Mouse (Mus musculus) neural tube, embryonic 13.5 days (tissue): ENCODE measurements around the gene Sumo2. TPM values are rescaled to one million over a fixed set of nuclear protein-coding genes. Genes with fewer than 3 reads are reported as not detected.
A peak's percentile ranks its signal among the peaks of the same experiment; 100 is the strongest.

Experiments used
- ATAC-seq: fragments of 200-750 bp; cut with Nextera tagmentation; 2 replicates; pipeline ENCODE4 v1.8.0; 2017; ENCODE audit warnings: low read depth, mild to moderate bottlenecking, moderate TSS enrichment, moderate library complexity
- H3K27ac ChIP-seq: fragments of 300-500 bp; sonication (generic); replicated peaks from 2 replicates; pipeline ENCODE4 v1.5.1; 2015; ENCODE audit warnings: moderate library complexity, mild to moderate bottlenecking, inconsistent platforms
- H3K27me3 ChIP-seq: fragments of 300-500 bp; sonication (generic); 2 replicates; pipeline ENCODE4 v1.6.1; 2015; ENCODE audit warnings: mild to moderate bottlenecking, inconsistent platforms
- H3K36me3 ChIP-seq: fragments of 300-500 bp; sonication (generic); 2 replicates; pipeline ENCODE4 v1.6.1; 2015; ENCODE audit warnings: mild to moderate bottlenecking, inconsistent platforms
- H3K4me1 ChIP-seq: fragments of 300-500 bp; sonication (generic); replicated peaks from 2 replicates; pipeline ENCODE4 v1.6.1; 2015; ENCODE audit warnings: inconsistent platforms
- H3K4me2 ChIP-seq: fragments of 300-500 bp; sonication (generic); 2 replicates; pipeline ENCODE4 v1.6.1; 2015; ENCODE audit warnings: inconsistent platforms, mild to moderate bottlenecking, moderate library complexity
- H3K4me3 ChIP-seq: fragments of 300-500 bp; sonication (generic); 2 replicates; pipeline ENCODE4 v1.5.1; 2015; ENCODE audit warnings: mild to moderate bottlenecking, inconsistent platforms
- H3K9ac ChIP-seq: fragments of 300-500 bp; sonication (generic); 2 replicates; pipeline ENCODE4 v1.6.1; 2015; ENCODE audit warnings: moderate library complexity, mild to moderate bottlenecking, inconsistent platforms
- H3K9me3 ChIP-seq: fragments of 300-500 bp; sonication (generic); 2 replicates; pipeline ENCODE4 v1.6.1; 2016; ENCODE audit warnings: inconsistent platforms
- WGBS: fragments of 180-500 bp; shearing (Covaris S2); methylation state at CpG from one replicate; pipeline ENCODE4 v1.1.7; 2015; 5-methylcytosine and 5-hydroxymethylcytosine counted together
- polyA plus RNA-seq: library from polyadenylated mRNA; unstranded; fragments of >200 nt; fragmentation: Nextera tagmentation; extraction: Ambion mirVana; gene quantifications from 2 replicates; pipeline ENCODE4 v1.2.1, GENCODE M21; 2015

The Sumo2 gene
- polyA plus RNA-seq, result 1,158 and 1,175 TPM in 2 replicates

GRCm38 (mm10) chr11:115536038-115536681 lies at the start of gene Sumo2:
TSS of gene Sumo2 (minus strand) at chr11:115536276.
- Histone ChIP-seq H3K9ac (peak within 1 kb of the TSS; percentile 94), H3K27me3 (no peaks in the 10 kb centered on the region), H3K27ac (peak within 1 kb of the TSS; percentile 99), H3K4me2 (peak within 1 kb of the TSS; percentile 73), H3K4me1 (peaks cover 21% of the 10 kb centered on the region), H3K4me3 (peak within 1 kb of the TSS; percentile 91), H3K36me3 (peaks cover 31% of the 10 kb centered on the region), H3K9me3 (no peaks in the 10 kb centered on the region)
- WGBS, result under 1% methylated on average over 55 of the region's 70 CpGs
- peak; percentile 91 for ATAC-seq

- Histone ChIP-seq H3K9me3 (no peaks in the 10 kb centered on the region), H3K27ac (no peak overlapping the region), H3K4me3 (no peak overlapping the region), H3K36me3 (peaks cover 96% of the 10 kb centered on the region), H3K9ac (no peak overlapping the region), H3K4me1 (no peaks in the 10 kb centered on the region), H3K27me3 (no peaks in the 10 kb centered on the region), H3K4me2 (no peak overlapping the region)
- ATAC-seq, result no peak
- WGBS, result 91% methylated on average over 7 of the region's 7 CpGs
These were observed 49.6 kb upstream of the Sumo2 start for GRCm38 (mm10) chr11:115585573-115586100.

GRCm38 (mm10) chr11:115584376-115585073 lies 48.4 kb upstream of the Sumo2 start:
- Histone ChIP-seq H3K27me3 (no peaks in the 10 kb centered on the region), H3K36me3 (peaks cover 93% of the 10 kb centered on the region), H3K4me3 (no peak overlapping the region), H3K4me1 (no peaks in the 10 kb centered on the region), H3K4me2 (no peak overlapping the region), H3K9me3 (no peaks in the 10 kb centered on the region), H3K9ac (no peak overlapping the region), H3K27ac (no peak overlapping the region)
- no peak for ATAC-seq
- WGBS, result 86% methylated on average over 10 of the region's 10 CpGs

GRCm38 (mm10) chr11:115582913-115583606 lies 47.0 kb upstream of the Sumo2 start:
- Histone ChIP-seq H3K27me3 (no peaks in the 10 kb centered on the region), H3K27ac (0 out of 2 replicates have a peak overlapping the region, but pooled peaks have one; percentile 13), H3K9ac (no peak overlapping the region), H3K4me1 (no peaks in the 10 kb centered on the region), H3K9me3 (no peaks in the 10 kb centered on the region), H3K4me2 (no peak overlapping the region), H3K36me3 (peaks cover 96% of the 10 kb centered on the region), H3K4me3 (no peak overlapping the region)
- ATAC-seq, result no peak
- WGBS, result 81% methylated on average over 10 of the region's 10 CpGs

- ATAC-seq, result no peak
- Histone ChIP-seq H3K4me2 (no peak overlapping the region), H3K36me3 (peaks cover 72% of the 10 kb centered on the region), H3K27me3 (no peaks in the 10 kb centered on the region), H3K27ac (no peak overlapping the region), H3K4me1 (no peaks in the 10 kb centered on the region), H3K9ac (no peak overlapping the region), H3K4me3 (no peak overlapping the region), H3K9me3 (no peaks in the 10 kb centered on the region)
These were observed 43.0 kb upstream of the Sumo2 start for GRCm38 (mm10) chr11:115579080-115579479.

- H3K27ac ChIP-seq, result no peak overlapping the region
- no peak for ATAC-seq
- H3K9ac ChIP-seq, result peak overlapping the region; percentile 81
- peaks cover 15% of the 10 kb centered on the region for H3K4me1 ChIP-seq
- peak overlapping the region; percentile 85 for H3K4me3 ChIP-seq
- 25% methylated on average over 7 of the region's 7 CpGs for WGBS
- H3K27me3 ChIP-seq, result no peaks in the 10 kb centered on the region
- peak overlapping the region; percentile 95 for H3K4me2 ChIP-seq
- peaks cover 38% of the 10 kb centered on the region for H3K36me3 ChIP-seq
- no peaks in the 10 kb centered on the region for H3K9me3 ChIP-seq
These were observed 28.9 kb upstream of the Sumo2 start for GRCm38 (mm10) chr11:115564961-115565360.

GRCm38 (mm10) chr11:115564064-115564809 lies 28.2 kb upstream of the Sumo2 start, which contains the start of gene Nup85:
TSS of gene Nup85 (plus strand) at chr11:115564434.
- peaks cover 15% of the 10 kb centered on the region for H3K4me1 ChIP-seq
- under 1% methylated on average over 42 of the region's 42 CpGs for WGBS

GRCm38 (mm10) chr11:115563406-115563805 lies 27.3 kb upstream of the Sumo2 start:
- Histone ChIP-seq H3K4me2 (peak overlapping the region; percentile 95), H3K36me3 (peaks cover 23% of the 10 kb centered on the region), H3K4me3 (peak overlapping the region; percentile 85), H3K27me3 (no peaks in the 10 kb centered on the region), H3K9ac (peak overlapping the region; percentile 81), H3K27ac (peak overlapping the region; percentile 82; the same call in 1 of the 2 replicates), H3K4me1 (peaks cover 15% of the 10 kb centered on the region), H3K9me3 (no peaks in the 10 kb centered on the region)
- WGBS, result 49% methylated on average over 4 of the region's 4 CpGs
- no peak for ATAC-seq

More at GRCm38 (mm10) chr11:115564064-115564809, 28.2 kb upstream of the Sumo2 start, which contains the start of gene Nup85:
- Histone ChIP-seq H3K9ac (peak within 1 kb of the TSS; percentile 81), H3K4me2 (peak within 1 kb of the TSS; percentile 95), H3K27ac (peak within 1 kb of the TSS; percentile 82), H3K9me3 (no peaks in the 10 kb centered on the region), H3K27me3 (no peaks in the 10 kb centered on the region), H3K4me3 (peak within 1 kb of the TSS; percentile 85), H3K36me3 (peaks cover 31% of the 10 kb centered on the region)
- peak; percentile 94 for ATAC-seq

GRCm38 (mm10) chr11:115555717-115556116 lies 19.6 kb upstream of the Sumo2 start:
- no peak for ATAC-seq

GRCm38 (mm10) chr11:115552783-115553182 lies 16.7 kb upstream of the Sumo2 start:
- H3K4me1 ChIP-seq, result no peaks in the 10 kb centered on the region
- no peak for ATAC-seq
- H3K9me3 ChIP-seq, result no peaks in the 10 kb centered on the region
- no peak overlapping the region for H3K27ac ChIP-seq
- H3K4me2 ChIP-seq, result no peak overlapping the region
- no peak overlapping the region for H3K9ac ChIP-seq
- H3K4me3 ChIP-seq, result no peak overlapping the region
- 58% methylated on average over 4 of the region's 4 CpGs for WGBS
- 0 out of 2 replicates have a peak, but pooled peaks cover 3% of the 10 kb centered on the region for H3K27me3 ChIP-seq
- no peaks in the 10 kb centered on the region for H3K36me3 ChIP-seq

More at GRCm38 (mm10) chr11:115555717-115556116, 19.6 kb upstream of the Sumo2 start:
- H3K4me2 ChIP-seq, result no peak overlapping the region
- H3K9ac ChIP-seq, result no peak overlapping the region
- 0 out of 2 replicates have a peak, but pooled peaks cover 3% of the 10 kb centered on the region for H3K27me3 ChIP-seq
- H3K4me1 ChIP-seq, result no peaks in the 10 kb centered on the region
- no peak overlapping the region for H3K27ac ChIP-seq
- no peak overlapping the region for H3K4me3 ChIP-seq
- 80% methylated on average over 17 of the region's 17 CpGs for WGBS
- no peaks in the 10 kb centered on the region for H3K36me3 ChIP-seq
- no peaks in the 10 kb centered on the region for H3K9me3 ChIP-seq

GRCm38 (mm10) chr11:115543571-115543970 lies 7.5 kb upstream of the Sumo2 start:
- no peak for ATAC-seq
- Histone ChIP-seq H3K9ac (no peak overlapping the region), H3K36me3 (no peaks in the 10 kb centered on the region), H3K27me3 (peaks cover 12% of the 10 kb centered on the region; the same call in 1 of the 2 replicates), H3K4me3 (no peak overlapping the region), H3K27ac (no peak overlapping the region), H3K4me2 (no peak overlapping the region), H3K4me1 (no peaks in the 10 kb centered on the region), H3K9me3 (no peaks in the 10 kb centered on the region)
- 85% methylated on average over 4 of the region's 4 CpGs for WGBS
